Mouse (Mus musculus): ENCODE data around the gene Ifi213. TPM values are rescaled to one million over a fixed set of nuclear protein-coding genes. Genes with fewer than 3 reads are reported as not detected.
A peak's percentile ranks its signal among the peaks of the same experiment; 100 is the strongest.
"Not testable (repeated sequence)": the region's sequence is repeated elsewhere in the genome, so short reads cannot be mapped to it uniquely, and the experiment has no call there.

The Ifi213 gene
- under 1 TPM; 0.09 to 0.16 (median 0.14) TPM for total RNA-seq (2022)

GRCm38 (mm10) chr1:173598838-173599494 is at the start of gene Ifi213:
Gene Ifi213 (minus strand): TSS chr1:173599274.
- DNase-seq (ENCODE audit: low spot score) = not testable (repeated sequence)

DNA sequence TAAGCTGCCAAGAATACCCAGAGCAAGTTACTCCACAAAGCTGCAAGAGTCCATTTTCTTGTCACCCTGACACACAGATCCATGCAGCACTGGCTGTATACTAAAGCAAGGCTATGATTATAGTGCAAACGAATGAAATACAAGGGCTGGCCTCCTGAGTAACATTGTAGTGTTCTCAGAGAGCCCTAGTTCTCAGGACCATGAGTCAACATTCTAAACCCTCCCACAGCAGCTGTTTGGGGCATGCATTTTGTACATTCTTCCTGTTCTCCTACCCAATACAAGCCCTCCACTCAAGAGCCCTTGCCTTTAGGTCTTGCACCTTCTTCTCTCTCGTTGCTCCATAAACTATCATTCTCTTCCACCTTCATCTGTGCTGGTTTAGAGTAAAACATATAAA is 46.3 kb upstream of the Ifi213 start:
- DNase-seq (ENCODE audit: low spot score) = no peak

- no peak for DNase-seq (ENCODE audit: low spot score)
These were observed 35.0 kb upstream of the Ifi213 start for GRCm38 (mm10) chr1:173633969-173634645.

DNA sequence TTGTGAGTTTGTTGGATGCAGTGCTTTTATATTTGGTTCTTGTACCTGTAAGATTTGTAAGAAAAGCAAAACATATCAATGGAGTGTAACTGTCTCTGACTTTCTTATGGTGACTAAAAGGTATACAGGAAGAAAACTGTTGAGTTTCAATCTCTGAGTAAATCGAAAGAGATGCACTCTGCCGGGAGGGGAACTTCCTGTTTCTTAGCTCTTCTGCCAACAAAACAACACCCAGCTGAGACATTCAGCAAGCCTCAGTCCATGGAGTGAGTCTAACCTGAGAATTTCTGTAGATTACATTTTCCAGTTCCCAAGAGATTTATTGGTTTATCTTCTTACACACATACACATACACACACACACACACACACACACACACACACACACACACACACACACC is 31.5 kb upstream of the Ifi213 start, which contains the start of gene Ifi209:
Gene Ifi209 (plus strand): TSS at position 296 of the 400 bp plus-strand sequence.
- not testable (repeated sequence) for DNase-seq (ENCODE audit: low spot score)

DNA sequence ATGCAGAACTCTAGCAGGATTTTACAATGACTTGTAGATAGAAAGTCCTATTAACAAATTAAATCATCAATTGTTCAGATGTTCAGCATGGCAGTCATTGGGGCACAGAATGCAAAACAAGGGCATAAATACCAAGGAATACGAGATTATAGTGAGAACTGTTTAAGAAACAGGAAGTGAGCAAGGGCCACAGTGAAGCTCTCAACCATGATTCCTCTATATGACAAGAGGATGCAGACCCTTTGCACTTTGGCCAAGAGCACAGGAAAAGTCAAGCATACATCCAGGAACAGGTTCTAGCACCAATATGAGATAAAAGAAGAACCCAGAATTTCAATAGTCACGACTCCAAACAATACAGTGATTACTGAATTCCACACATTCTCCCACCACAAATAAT is 27.6 kb upstream of the Ifi213 start:
- no peak for DNase-seq (ENCODE audit: low spot score)

DNA sequence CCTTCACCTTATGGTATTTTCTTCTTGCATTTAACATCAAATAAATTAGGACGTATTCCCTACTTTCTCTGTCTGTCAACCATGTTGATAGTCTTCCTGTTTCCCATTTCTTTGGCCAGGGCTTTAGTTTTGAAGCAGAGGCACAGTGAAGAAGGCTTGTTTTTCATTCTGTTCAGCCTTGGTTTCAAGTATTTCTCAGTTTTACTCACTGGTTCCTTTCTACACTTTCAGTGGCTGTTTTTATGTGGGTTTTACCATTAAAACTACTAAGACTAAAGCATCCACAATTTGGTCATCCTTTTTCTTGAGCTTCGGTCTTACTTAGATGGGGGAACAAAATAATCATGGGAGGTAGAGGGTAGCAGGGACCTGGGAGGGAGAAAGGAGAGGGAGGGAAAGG is 25.0 kb upstream of the Ifi213 start:
- no peak for DNase-seq (ENCODE audit: low spot score)

DNA sequence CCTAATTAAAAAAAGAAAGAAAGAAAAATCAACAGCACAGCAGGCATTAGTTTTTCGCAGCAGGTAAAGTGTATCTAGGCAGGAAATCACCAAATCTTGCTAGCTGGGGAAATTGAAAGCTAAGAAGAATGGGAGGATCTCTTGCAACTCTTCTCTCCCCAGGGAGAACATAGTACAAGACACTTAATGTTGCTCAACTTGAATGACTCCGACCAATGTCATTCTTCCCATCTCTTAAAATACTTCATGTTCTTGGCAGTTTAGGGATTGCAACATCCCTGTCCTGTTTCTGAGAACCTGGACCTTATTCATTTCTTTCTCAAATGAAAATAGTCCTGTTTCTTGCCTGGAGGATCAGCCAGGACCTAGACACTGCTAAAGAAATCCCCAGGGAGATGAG is 23.1 kb upstream of the Ifi213 start:
- peak; percentile 63 for DNase-seq (ENCODE audit: low spot score)

DNA sequence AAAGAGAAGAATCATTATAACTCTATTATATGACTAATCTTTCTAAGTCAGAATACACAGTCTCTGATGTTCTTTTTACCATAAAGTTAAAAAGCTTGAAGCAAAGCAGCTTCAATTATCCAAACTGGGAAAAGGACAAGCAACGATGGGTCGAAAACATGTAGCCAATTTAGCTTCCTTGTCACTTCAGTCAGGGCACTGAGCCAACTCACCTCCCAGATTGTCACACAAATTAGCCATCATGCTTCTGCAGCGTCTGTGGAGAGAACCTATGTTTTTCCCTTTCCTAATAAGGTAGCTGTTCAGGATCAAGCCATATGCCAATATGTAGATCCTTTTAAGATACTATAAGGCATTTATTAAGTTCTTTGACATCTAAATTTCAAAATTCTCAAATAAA is 11.2 kb upstream of the Ifi213 start:
- DNase-seq (ENCODE audit: low spot score) = not testable (repeated sequence)

- not testable (repeated sequence) for DNase-seq (ENCODE audit: low spot score)
These were observed 9.4 kb downstream of the Ifi213 start for GRCm38 (mm10) chr1:173589698-173590097.

GRCm38 (mm10) chr1:173579921-173580585 is 19.0 kb downstream of the Ifi213 start:
- DNase-seq (ENCODE audit: low spot score) = no peak

- no peak for DNase-seq (ENCODE audit: low spot score)
These were observed 20.0 kb downstream of the Ifi213 start for GRCm38 (mm10) chr1:173579079-173579478.

DNA sequence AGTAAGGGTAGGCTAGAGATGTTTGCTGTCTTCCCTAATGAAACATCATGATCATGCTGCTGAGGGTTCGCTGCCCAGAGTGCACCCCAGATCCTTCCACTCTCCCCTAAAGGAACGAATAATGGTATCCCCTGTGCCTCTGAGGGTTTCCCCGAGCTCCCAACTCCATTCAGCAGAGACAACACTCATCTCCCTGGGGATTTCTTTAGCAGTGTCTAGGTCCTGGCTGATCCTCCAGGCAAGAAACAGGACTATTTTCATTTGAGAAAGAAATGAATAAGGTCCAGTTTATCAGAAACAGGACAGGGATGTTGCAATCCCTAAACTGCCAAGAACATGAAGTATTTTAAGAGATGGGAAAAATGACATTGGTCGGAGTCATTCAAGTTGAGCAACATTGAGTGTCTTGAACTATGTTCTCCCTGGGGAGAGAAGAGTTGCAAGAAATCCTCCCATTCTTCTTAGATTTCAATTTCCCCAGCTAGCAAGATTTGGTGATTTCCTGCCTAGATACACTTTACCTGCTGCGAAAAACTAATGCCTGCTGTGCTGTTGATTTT is 48.5 kb downstream of the Ifi213 start:
- peak; percentile 55 for DNase-seq (ENCODE audit: low spot score)

DNA sequence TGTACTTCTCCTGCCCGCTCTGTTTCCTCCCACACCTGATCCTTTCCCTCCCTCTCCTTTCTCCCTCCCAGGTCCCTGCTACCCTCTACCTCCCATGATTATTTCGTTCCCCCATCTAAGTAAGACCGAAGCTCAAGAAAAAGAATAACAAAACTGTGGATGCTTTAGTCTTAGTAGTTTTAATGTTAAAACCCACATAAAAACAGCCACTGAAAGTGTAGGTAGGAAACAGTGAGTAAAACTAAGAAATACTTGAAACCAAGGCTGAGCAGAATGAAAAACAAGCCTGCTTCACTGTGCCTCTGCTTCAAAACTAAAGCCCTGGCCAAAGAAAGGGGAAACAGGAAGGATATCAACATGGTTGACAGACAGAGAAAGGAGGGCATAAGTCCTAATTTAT is 50.3 kb downstream of the Ifi213 start:
- DNase-seq (ENCODE audit: low spot score) = not testable (repeated sequence)

DNA sequence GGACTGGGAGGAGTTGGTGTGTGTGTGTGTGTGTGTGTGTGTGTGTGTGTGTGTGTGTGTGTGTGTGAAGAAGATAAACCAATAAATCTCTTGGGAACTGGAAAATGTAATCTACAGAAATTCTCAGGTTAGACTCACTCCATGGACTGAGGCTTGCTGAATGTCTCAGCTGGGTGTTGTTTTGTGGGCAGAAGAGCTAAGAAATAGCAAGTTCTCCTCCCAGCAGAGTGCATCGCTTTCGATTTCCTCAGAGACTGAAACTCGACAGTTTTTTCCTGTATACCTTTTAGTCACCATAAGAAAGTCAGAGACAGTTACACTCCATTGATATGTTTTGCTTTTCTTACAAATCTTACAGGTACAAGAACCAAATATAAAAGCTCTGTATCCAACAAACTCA is 63.3 kb downstream of the Ifi213 start, which contains the start of gene Ifi214:
Gene Ifi214 (minus strand): TSS at position 167 of the 400 bp plus-strand sequence.
- not testable (repeated sequence) for DNase-seq (ENCODE audit: low spot score)

- no peak for DNase-seq (ENCODE audit: low spot score)
These were observed 77.6 kb downstream of the Ifi213 start for GRCm38 (mm10) chr1:173521452-173521851.

Small RNA genes within 50 kb of the gene (microRNA-seq; reads per million reads assigned to microRNA genes)
- gene Gm44339 (not detected), gene Gm44481 (not detected)

Other genes starting within 250 kb of the Ifi213 start
- 1 to 10 TPM in 3 of 4 experiments, under 1 TPM in 1; 0.65 to 3.1 (median 1.4) TPM for gene Aim2, start 248.4 kb downstream of the Ifi213 start, total RNA-seq (2022)
- 1 to 10 TPM; 1.8 to 2.8 (median 2.6) TPM for gene Cadm3, start 231.6 kb downstream of the Ifi213 start, total RNA-seq (2022)
- gene Ifi206, start 108.2 kb downstream of the Ifi213 start, total RNA-seq (2022) = under 1 TPM in 1 of 4 experiments, not detected in 3; 0.09 TPM
- not detected for gene Ifi214, start 63.3 kb downstream of the Ifi213 start, total RNA-seq (2022)
- gene Ifi209, start 31.6 kb upstream of the Ifi213 start, total RNA-seq (2022) = under 1 TPM; 0.24 to 0.49 (median 0.34) TPM
- gene Ifi208, start 74.4 kb upstream of the Ifi213 start, total RNA-seq (2022) = 1 to 10 TPM in 1 of 4 experiments, under 1 TPM in 3; 0.75 to 1.2 (median 0.87) TPM
- 1 to 10 TPM; 4.4 to 7.6 (median 5.2) TPM for gene Ifi207, start 142.5 kb upstream of the Ifi213 start, total RNA-seq (2022)
- 1 to 10 TPM; 1.5 to 2.4 (median 1.9) TPM for gene Ifi204, start 167.7 kb upstream of the Ifi213 start, total RNA-seq (2022)